Mouse (Mus musculus) E14TG2a.4 (cell line): ENCODE results near the gene Mon2.

Source experiments
- CTCF ChIP-seq: conservative IDR thresholded peaks from 2 replicates; pipeline ENCODE4 v1.5.1; 2014; ENCODE audit warnings: low read length
- NANOG ChIP-seq: IDR thresholded peaks from 2 replicates; pipeline ENCODE4 v1.6.1; 2014; ENCODE audit warnings: borderline replicate concordance, low read length, mixed read lengths

- TF ChIP-seq CTCF (no peak), NANOG (no peak)
Measured at GRCm38 (mm10) chr10:122960216-122960615, 116.1 kb downstream of the Mon2 start.
